Mouse (Mus musculus): ENCODE results near the gene Atf6b. TPM values are rescaled to one million over a fixed set of nuclear protein-coding genes. Genes with fewer than 3 reads are reported as not detected.
A peak's percentile ranks its signal among the peaks of the same experiment; 100 is the strongest.

The Atf6b gene
- total RNA-seq, 2 experiments from 2014 or later = 15.6 to 17.8 TPM

DNA sequence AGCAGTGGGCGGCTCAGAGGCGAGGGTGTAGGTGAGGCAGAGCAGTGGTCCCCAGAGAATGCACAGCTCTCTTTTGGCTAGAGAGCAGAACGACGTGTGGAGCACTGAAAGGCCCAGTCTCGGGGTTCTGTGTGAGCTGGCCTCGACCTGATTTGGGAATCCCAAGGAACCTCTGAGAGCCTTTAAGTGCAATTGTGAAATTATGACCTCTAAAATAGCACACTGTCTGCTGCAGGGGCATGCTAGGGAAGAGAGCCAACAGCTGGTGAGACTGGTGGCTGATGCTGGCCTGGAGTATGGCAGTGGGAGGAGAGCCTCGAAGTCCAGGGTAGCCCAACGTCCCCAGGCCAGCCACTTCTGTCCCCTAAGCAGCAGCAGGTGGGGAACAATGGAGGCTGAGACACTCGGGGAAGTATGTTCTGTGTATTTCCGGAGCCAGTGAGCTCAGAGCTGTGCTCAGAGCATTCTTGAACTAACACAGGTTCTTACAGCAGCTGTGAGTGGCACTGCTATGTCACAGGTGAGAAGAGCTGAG is 36.8 kb downstream of the Atf6b start:
- DNase-seq (ENCODE audit: low spot score) = no peak
- intact Hi-C loops (cut with DNase I) = no loop called here

DNA sequence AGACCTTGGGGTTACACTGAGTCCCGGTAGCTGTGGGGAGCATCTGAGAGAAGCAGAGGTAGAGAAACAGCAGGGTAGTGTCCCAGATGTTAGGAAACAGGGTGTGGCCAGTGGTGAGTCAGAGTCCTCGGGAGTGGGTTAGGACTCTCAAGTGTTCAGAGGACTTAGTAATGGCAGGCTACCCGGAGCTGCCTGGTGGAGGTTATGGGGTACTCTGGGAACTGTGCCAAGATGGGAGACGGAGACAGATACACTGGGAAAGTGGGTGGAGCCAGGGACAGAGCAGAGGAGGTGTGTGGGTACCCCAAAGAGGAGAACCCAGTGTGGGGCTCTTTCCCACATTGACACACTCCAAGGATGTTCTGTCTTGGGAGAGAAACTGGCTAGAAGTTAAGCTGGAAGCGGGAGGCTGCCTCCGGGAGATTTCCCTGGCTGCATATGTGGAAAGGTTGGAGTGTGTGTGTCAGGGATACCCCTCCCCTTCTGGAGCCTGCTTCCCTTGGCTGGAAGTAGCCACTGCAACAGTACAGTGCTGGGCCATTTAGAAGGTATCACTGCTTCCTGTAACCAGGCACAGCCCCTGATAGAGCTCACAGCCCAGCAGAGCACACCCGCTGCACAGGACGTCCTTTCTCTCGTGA is 37.4 kb downstream of the Atf6b start:
- intact Hi-C loops (cut with DNase I) = no loop called here
- no peak for DNase-seq (ENCODE audit: low spot score)

DNA sequence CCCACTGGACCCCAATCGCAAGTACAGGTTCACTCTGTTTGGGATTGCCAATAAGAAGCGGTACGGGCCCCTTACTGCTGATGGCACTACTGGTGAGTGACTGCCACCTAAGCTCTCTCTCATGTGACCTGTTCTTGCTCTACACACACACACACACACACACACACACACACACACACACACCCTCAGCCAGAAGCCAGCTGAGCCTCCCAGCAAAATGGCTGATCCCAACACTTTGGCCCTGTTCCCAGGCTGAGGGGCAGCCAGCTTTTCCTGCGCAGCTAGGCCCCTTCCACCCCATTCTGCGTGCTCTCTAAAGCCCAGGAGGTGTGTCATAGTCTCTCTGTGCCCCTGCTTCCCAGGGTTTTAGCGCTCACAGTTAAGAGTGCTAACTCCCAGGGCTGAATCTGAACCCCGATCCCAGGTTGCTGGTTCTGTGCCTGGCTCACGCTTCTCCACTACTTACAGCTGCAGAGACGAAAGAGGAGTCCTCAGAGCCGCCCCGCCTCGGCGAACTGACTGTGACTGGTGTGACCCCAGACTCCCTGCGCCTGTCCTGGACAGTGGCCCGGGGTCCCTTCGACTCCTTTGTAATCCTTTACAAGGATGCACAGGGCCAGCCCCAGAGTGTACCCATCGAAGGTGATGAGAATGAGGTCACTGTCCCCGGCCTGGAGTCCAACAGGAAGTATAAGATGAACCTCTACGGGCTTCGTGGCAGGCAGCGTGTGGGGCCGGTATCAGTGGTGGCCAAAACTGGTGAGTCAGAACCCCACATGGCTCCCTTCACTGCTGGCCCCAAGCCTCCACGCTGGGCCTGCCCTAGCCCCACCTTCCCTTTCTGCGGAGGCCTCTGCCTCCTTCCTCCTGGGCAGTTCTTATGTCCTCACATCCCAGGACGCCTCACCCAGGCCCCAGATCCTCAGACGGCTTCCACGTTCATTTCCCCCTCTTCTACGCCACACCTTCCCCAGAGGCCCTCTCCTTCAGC is 38.5 kb downstream of the Atf6b start:
- DNase-seq (ENCODE audit: low spot score) = peak; percentile 67
- intact Hi-C loops (cut with DNase I) = no loop called here

GRCm38 (mm10) chr17:34688889-34689288 is 41.9 kb downstream of the Atf6b start:
- no peak for DNase-seq (ENCODE audit: low spot score)
- intact Hi-C loops (cut with DNase I) = no loop called here

- intact Hi-C loops (cut with DNase I) = no loop called here
- peak; percentile 78 for DNase-seq (ENCODE audit: low spot score)
These were observed 43.5 kb downstream of the Atf6b start for GRCm38 (mm10) chr17:34690458-34690857.

- intact Hi-C loops (cut with DNase I) = no loop called here
- DNase-seq (ENCODE audit: low spot score) = peak; percentile 86
These were observed 46.0 kb downstream of the Atf6b start for GRCm38 (mm10) chr17:34692906-34693305.

DNA sequence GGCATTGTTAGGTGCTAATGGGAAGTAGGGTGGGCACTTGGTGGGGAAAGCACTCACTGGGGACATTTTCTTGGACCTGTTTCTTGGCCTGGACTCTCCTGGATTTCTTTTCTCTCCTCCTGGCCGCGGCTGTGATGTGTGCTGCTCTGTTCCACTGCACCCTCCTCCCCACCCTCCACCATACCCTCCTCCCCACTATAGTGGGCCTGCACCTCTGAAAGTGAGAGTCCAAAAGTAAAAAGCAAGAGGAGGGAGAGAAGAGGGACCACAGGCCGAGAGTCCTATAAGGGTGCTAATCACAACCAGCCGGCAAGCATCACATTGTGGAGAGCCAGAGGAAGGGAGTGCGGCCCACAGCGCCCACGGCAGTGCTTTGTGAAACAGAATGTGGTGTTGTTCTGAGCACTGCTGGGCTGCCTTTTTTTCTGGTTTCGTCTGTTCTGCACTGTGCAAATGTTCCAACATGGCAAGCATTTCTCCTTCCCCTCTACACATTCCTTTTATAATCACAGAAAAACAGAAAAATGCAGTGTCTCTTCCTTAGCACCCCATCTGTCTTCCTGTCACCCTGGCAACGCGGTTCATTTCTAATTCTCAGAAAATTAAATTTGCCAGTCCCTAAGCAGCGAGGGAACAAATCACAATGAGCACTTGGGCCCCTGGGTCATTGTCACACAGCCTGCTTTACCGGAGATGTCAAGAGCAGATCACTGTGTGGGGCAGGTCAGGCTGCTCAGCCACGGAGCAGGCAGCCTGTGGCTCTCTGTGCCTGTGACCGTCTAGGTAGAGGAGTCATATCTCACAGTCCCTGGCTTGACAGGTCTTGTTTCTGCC is 52.8 kb downstream of the Atf6b start:
- DNase-seq (ENCODE audit: low spot score) = no peak
- intact Hi-C loops (cut with DNase I) = no loop called here

GRCm38 (mm10) chr17:34700671-34701071 is 53.7 kb downstream of the Atf6b start:
- intact Hi-C loops (cut with DNase I) = no loop called here
- DNase-seq (ENCODE audit: low spot score) = no peak

Other genes starting within 250 kb of the Atf6b start
- gene BC051142, start 248.3 kb upstream of the Atf6b start, total RNA-seq (2021) = under 1 TPM in 1 of 2 experiments, not detected in 1; 0.34 TPM
- gene Btnl4, start 169.8 kb upstream of the Atf6b start, total RNA-seq (2021) = not detected
- not detected for gene Btnl6, start 129.8 kb upstream of the Atf6b start, total RNA-seq (2021)
- 10 to 100 TPM; 35.3 to 47.2 TPM for gene Notch4, start 82.9 kb upstream of the Atf6b start, total RNA-seq (2021)
- 1 to 10 TPM; 4.1 to 4.2 TPM for gene Gpsm3, start 57.3 kb upstream of the Atf6b start, total RNA-seq (2021)
- 10 to 100 TPM; 17.6 to 17.8 TPM for gene Pbx2, start 55.9 kb upstream of the Atf6b start, total RNA-seq (2021)
- under 1 TPM in 1 of 2 experiments, not detected in 1; 0.56 TPM for gene Ager, start 49.3 kb upstream of the Atf6b start, total RNA-seq (2021)
- gene Rnf5, start 43.5 kb upstream of the Atf6b start, total RNA-seq (2021) = 10 to 100 TPM; 34.9 to 35.0 TPM
- gene Agpat1, start 42.9 kb upstream of the Atf6b start, total RNA-seq (2021) = 10 to 100 TPM; 65.8 to 66.8 TPM
- 1 to 10 TPM; 1.7 to 1.8 TPM for gene Egfl8, start 31.2 kb upstream of the Atf6b start, total RNA-seq (2021)
- gene Ppt2, start 18.6 kb upstream of the Atf6b start, total RNA-seq (2021) = 10 to 100 TPM; 53.2 to 53.7 TPM
- gene Prrt1, start 17.6 kb upstream of the Atf6b start, total RNA-seq (2021) = 1 to 10 TPM; 1.1 to 1.9 TPM
- gene Fkbpl, start 2.4 kb upstream of the Atf6b start, total RNA-seq (2021) = 1 to 10 TPM; 6.2 to 6.6 TPM
- 10 to 100 TPM; 32.1 to 42.1 TPM for gene Tnxb, start 23.4 kb downstream of the Atf6b start, total RNA-seq (2021)
- 10 to 100 TPM; 15.0 to 23.3 TPM for gene C4b, start 96.7 kb downstream of the Atf6b start, total RNA-seq (2021)
- not detected for gene Cyp21a1, start 157.4 kb downstream of the Atf6b start, total RNA-seq (2021)
- 10 to 100 TPM in 1 of 2 experiments, 1 to 10 TPM in 1; 9.4 to 12.7 TPM for gene Stk19, start 189.8 kb downstream of the Atf6b start, total RNA-seq (2021)
- gene Dxo, start 189.9 kb downstream of the Atf6b start, total RNA-seq (2021) = 10 to 100 TPM; 11.1 to 11.6 TPM
- 10 to 100 TPM; 18.4 to 22.6 TPM for gene Skiv2l, start 203.1 kb downstream of the Atf6b start, total RNA-seq (2021)
- gene Nelfe, start 203.2 kb downstream of the Atf6b start, total RNA-seq (2021) = 10 to 100 TPM; 15.5 to 16.7 TPM
- 1 to 10 TPM; 2.8 to 6.0 TPM for gene Cfb, start 215.4 kb downstream of the Atf6b start, total RNA-seq (2021)
- gene Zbtb12, start 232.3 kb downstream of the Atf6b start, total RNA-seq (2021) = 1 to 10 TPM; 6.4 to 7.4 TPM
- under 1 TPM in 1 of 2 experiments, not detected in 1; 0.08 TPM for gene Gm20547, start 234.9 kb downstream of the Atf6b start, total RNA-seq (2021)